Mouse (Mus musculus) stomach, postnatal 0 days (tissue): ENCODE results near the gene Vangl2. TPM values are rescaled to one million over a fixed set of nuclear protein-coding genes. Genes with fewer than 3 reads are reported as not detected.

Source experiments
- ATAC-seq: fragments of 200-750 bp; cut with Nextera tagmentation; 2 replicates; pipeline ENCODE4 v1.8.0; 2017; ENCODE audit not compliant: low FRiP score, low TSS enrichment
- DNase-seq: peaks from one replicate; pipeline ENCODE4 v3.0.0-alpha.2; 2016; ENCODE audit warnings: low spot score
- H3K27ac ChIP-seq: fragments of 300-500 bp; sonication (generic); replicated peaks from 2 replicates; pipeline ENCODE4 v1.5.1; 2014; ENCODE audit warnings: mild to moderate bottlenecking, control low read depth
- H3K27me3 ChIP-seq: fragments of 300-500 bp; sonication (generic); 2 replicates; pipeline ENCODE4 v1.6.1; 2014; ENCODE audit warnings: low read length; ENCODE audit not compliant: control insufficient read depth, insufficient read depth
- H3K36me3 ChIP-seq: fragments of 300-500 bp; sonication (generic); 2 replicates; pipeline ENCODE4 v1.6.1; 2014; ENCODE audit warnings: low read length, mixed read lengths; ENCODE audit not compliant: control insufficient read depth, insufficient read depth
- H3K4me1 ChIP-seq: fragments of 300-500 bp; sonication (generic); replicated peaks from 2 replicates; pipeline ENCODE4 v1.6.1; 2014; ENCODE audit warnings: antibody characterized with exemption; ENCODE audit not compliant: control insufficient read depth, insufficient read depth
- H3K4me2 ChIP-seq: fragments of 300-500 bp; sonication (generic); replicated peaks from 2 replicates; pipeline ENCODE4 v1.6.1; 2014; ENCODE audit warnings: low read depth, mild to moderate bottlenecking, control low read depth, moderate library complexity
- H3K4me3 ChIP-seq: fragments of 300-500 bp; sonication (generic); 2 replicates; pipeline ENCODE4 v1.5.1; 2014; ENCODE audit warnings: low read depth, low read length, control low read depth
- H3K9ac ChIP-seq: fragments of 300-500 bp; sonication (generic); 2 replicates; pipeline ENCODE4 v1.6.1; 2014; ENCODE audit warnings: mild to moderate bottlenecking, low read length, control low read depth, mixed read lengths
- H3K9me3 ChIP-seq: fragments of 300-500 bp; sonication (generic); 2 replicates; pipeline ENCODE4 v1.6.1; 2016; ENCODE audit warnings: low read length; ENCODE audit not compliant: control insufficient read depth
- CTCF ChIP-seq: IDR thresholded peaks from 2 replicates; pipeline ENCODE4 v1.5.1; 2016; ENCODE audit warnings: antibody characterized with exemption, low read depth, mild to moderate bottlenecking, moderate library complexity
- EP300 ChIP-seq: optimal IDR thresholded peaks from 2 replicates; pipeline ENCODE3; 2016; ENCODE audit warnings: antibody characterized with exemption
- WGBS: fragments of 180-500 bp; shearing (Covaris S2); extraction: QIAGEN DNeasy Blood & Tissue Kit; methylation state at CpG from one replicate; pipeline ENCODE4 v1.1.7; 2014; 5-methylcytosine and 5-hydroxymethylcytosine counted together
- polyA plus RNA-seq: library from polyadenylated mRNA; unstranded; fragments of >200 nt; fragmentation: Nextera tagmentation; extraction: Ambion mirVana; gene quantifications from 2 replicates; pipeline ENCODE4 v1.2.1, GENCODE M21; 2015

The Vangl2 gene
- polyA plus RNA-seq, 1 experiment from 2014 or later: 5.4 TPM

DNA sequence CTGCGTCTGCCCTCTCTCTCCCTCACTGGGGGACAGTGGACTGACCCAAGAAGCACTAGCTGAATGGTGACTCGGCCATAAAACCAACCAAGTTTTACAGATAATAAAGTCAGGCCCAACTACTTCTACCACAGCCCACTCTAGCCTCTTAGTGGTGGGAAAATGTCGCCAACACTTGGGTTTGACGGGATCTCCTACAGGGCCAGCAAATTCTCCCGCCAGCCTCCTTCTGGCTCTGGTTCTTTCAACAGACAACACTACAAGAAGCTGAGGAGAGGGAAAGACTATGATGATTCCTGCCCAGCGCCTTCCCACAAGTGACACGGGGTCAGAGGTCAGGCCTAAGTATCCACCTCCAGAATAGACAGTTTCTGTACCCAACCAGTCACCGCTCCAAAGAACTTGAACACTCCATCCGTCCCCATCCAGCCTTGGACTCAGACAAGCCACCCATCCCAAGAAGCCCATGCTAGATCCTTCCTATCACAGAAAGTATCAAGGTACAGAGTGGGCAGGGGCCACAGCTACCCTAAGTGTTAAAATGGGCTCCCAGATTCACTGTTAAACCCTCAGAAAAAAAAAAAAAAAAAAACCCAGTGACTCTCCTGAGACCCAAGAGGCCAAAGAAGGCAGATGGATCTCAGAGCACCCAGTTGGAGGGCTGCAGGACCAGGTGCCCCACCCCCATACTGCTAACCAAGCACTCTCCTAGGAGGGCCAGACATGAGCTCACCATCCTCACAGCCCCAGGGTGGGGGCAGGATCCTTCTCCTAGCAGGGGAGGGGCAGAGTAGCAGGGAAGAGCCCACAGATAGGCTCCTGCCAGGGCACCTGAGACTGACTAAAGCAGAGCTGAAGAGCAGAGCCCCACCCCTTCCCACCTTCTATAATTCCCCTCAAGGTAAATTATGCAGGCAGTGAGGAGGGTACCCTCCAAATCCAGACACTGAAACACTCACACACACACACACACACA is 9.6 kb downstream of the Vangl2 start:
- H3K36me3 ChIP-seq: no peaks in the 10 kb centered on the region
- peak overlapping the region; percentile 14 for H3K4me2 ChIP-seq
- peaks cover 2% of the 10 kb centered on the region; the same call in 1 of the 2 replicates for H3K4me1 ChIP-seq
- no peak overlapping the region; the same call in 1 of the 2 replicates for H3K27ac ChIP-seq
- ATAC-seq (peak; percentile 59), DNase-seq (no peak)
- H3K27me3 ChIP-seq: no peaks in the 10 kb centered on the region
- 92% methylated on average over 9 of the region's 9 CpGs for WGBS
- no peak overlapping the region for H3K4me3 ChIP-seq
- no peak overlapping the region for H3K9ac ChIP-seq
- no peak for TF ChIP-seq CTCF
- TF ChIP-seq EP300: no peak
- H3K9me3 ChIP-seq: no peaks in the 10 kb centered on the region

DNA sequence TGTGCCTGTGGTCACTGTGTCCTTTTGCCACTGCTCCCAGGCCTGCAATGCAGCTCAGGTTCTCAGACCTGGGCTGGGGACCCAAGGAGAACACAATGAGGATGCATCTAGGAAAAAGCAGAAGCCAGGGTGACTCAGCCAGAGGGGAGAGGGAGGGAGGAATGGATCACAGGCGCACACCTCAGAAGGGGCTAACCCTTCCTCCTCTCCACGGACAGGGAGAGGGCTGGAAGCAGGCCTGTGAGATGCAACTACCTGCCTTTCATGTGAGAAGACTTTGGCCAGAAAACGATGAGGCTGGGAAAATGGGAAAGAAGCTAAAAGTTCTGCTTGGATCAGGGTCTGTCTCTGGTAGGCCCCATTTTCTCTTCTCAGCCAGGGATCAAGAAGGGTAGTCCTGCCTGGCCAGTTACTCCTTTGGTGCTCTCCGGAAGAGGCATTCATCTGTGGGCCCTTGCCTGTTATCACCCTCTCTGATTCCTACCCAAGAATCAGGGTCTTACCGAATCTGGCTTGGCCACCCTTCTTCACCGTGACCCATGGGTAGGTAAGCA is 10.7 kb downstream of the Vangl2 start:
- 68% methylated on average over 6 of the region's 6 CpGs for WGBS
- DNase-seq (no peak), ATAC-seq (no peak)
- H3K4me1 ChIP-seq: peaks cover 2% of the 10 kb centered on the region; the same call in 1 of the 2 replicates
- TF ChIP-seq EP300 (no peak), CTCF (no peak)
- no peak overlapping the region for H3K9ac ChIP-seq
- no peaks in the 10 kb centered on the region for H3K36me3 ChIP-seq
- H3K4me3 ChIP-seq: no peak overlapping the region
- H3K27me3 ChIP-seq: no peaks in the 10 kb centered on the region
- H3K9me3 ChIP-seq: no peaks in the 10 kb centered on the region
- H3K4me2 ChIP-seq: no peak overlapping the region
- no peak overlapping the region for H3K27ac ChIP-seq

GRCm38 (mm10) chr1:172016660-172017516 is 11.4 kb downstream of the Vangl2 start:
- peaks cover 2% of the 10 kb centered on the region; the same call in 1 of the 2 replicates for H3K4me1 ChIP-seq
- TF ChIP-seq CTCF: no peak
- no peak for TF ChIP-seq EP300

DNA sequence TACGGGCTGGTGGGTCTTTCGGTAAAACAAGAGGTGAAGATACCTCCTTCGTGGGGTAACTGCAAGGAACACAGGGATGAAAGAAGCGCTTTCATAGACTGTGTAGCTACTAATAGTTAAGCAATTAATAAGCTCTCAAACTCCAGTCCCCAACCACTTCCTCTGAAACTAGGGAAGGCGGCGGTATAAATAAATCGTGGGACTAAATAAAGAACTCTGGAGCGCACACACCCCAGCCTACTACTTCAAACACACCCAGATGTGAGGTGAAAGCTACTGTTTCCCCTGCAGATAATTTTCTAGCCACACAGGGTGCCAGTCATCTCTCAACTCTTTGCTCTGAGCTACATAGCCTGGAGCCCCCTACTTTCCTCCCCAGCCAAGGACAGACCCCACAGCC is 12.2 kb downstream of the Vangl2 start:
- 45% methylated on average over 8 of the region's 8 CpGs for WGBS
- H3K4me1 ChIP-seq: peaks cover 2% of the 10 kb centered on the region; the same call in 1 of the 2 replicates
- no peak overlapping the region for H3K9ac ChIP-seq
- no peak for DNase-seq
- ATAC-seq: no peak
- H3K4me2 ChIP-seq: no peak overlapping the region
- H3K27ac ChIP-seq: peak overlapping the region; percentile 56; the same call in 1 of the 2 replicates
- no peaks in the 10 kb centered on the region for H3K36me3 ChIP-seq
- H3K4me3 ChIP-seq: no peak overlapping the region
- H3K27me3 ChIP-seq: no peaks in the 10 kb centered on the region
- H3K9me3 ChIP-seq: no peaks in the 10 kb centered on the region
- TF ChIP-seq EP300 (no peak), CTCF (no peak)

More at GRCm38 (mm10) chr1:172016660-172017516, 11.4 kb downstream of the Vangl2 start:
- no peaks in the 10 kb centered on the region for H3K9me3 ChIP-seq
- no peak for ATAC-seq
- no peak overlapping the region for H3K4me2 ChIP-seq
- 41% methylated on average over 6 of the region's 6 CpGs for WGBS
- H3K27ac ChIP-seq: 0 out of 2 replicates have a peak overlapping the region, but pooled peaks have one; percentile 56
- no peak overlapping the region for H3K4me3 ChIP-seq
- H3K9ac ChIP-seq: no peak overlapping the region
- H3K36me3 ChIP-seq: no peaks in the 10 kb centered on the region
- no peak for DNase-seq
- no peaks in the 10 kb centered on the region for H3K27me3 ChIP-seq

DNA sequence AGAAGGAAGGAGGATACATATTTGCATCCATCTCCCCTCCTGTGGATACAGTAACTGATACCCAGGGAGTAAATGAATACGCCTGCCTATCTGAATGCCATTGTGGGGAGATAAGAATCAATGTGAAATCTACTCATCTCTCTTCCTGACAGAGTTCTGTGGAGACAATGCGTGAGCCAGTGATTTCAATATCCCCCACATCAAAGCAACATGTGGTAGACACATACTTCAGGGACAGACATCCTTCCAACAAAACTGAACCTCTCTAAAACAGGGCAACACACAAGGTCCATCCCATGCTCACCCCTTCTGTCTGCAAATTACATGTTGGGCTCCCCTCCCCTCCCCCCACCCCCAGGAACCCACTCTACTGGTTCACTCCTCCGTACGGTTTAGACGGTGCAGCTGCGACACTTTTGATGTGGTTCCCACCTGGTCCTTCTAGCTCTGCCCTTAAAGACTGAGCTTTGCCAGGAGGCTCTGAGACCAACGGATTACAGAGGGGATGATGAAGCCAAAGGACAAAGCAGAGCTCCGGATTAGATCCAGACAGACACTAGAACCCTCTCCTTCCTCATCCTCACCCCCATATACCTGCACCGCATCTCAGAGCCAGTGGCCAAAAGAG is 12.8 kb downstream of the Vangl2 start:
- Histone ChIP-seq H3K4me3 (no peak overlapping the region), H3K4me2 (no peak overlapping the region), H3K36me3 (no peaks in the 10 kb centered on the region), H3K4me1 (peaks cover 2% of the 10 kb centered on the region; the same call in 1 of the 2 replicates), H3K27me3 (no peaks in the 10 kb centered on the region), H3K9me3 (no peaks in the 10 kb centered on the region), H3K27ac (no peak overlapping the region), H3K9ac (no peak overlapping the region)
- DNase-seq: no peak
- TF ChIP-seq CTCF (no peak), EP300 (no peak)
- ATAC-seq: no peak
- WGBS: 66% methylated on average over 9 of the region's 9 CpGs
